Mouse (Mus musculus): Measurements from ENCODE around the gene D930020B18Rik. TPM values are rescaled to one million over a fixed set of nuclear protein-coding genes. Genes with fewer than 3 reads are reported as not detected.

D930020B18Rik gene
- total and polyA plus RNA-seq, 3 experiments = 0.61 to 0.65 TPM; not detected in 1

DNA sequence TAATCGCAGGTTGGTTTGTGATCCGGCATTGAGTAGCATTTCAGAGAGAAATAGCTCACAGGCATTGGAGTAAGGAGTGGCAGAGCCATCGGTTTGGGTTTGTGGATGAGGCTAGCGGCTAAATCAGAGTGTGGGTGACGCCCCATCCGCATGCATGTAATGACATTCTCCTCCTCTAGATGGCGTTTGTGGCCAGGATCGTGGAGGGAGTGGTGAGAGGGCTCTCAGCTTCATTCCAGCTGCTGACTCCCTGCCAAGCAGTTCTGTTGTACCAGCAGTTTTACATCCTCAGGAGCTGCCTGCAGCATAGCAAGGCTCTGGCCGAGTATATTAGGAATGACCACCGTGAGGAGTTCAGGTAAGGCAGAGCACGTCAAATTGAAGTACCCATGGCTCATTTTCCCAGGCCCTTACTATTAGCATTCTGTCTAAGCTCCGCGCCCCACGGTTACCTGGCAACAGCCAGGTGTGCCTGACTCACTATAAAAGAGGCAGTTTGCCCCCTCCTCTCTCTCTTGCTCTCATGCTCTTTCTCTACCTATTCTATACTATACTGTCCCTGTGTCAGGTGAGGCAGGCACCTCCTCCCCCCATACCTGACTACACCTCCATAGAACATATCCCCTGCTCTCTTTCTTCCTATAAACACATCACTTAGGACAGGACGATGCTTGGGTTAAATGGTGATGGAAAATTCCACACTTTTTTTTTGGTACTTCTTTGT is 48.4 kb downstream of the D930020B18Rik start:
- H3K36me3 ChIP-seq (ENCODE audit: control insufficient read depth in 1 of 2, insufficient read depth in 2 of 2, low read length in 2 of 2) = no peaks in the 10 kb centered on the region
- peak; percentile 18 for DNase-seq (ENCODE audit: low read depth, low spot score)
- H3K4me3 ChIP-seq (ENCODE audit: control insufficient read depth in 1 of 2, insufficient read depth in 1 of 2, low read depth in 2 of 2, low read length in 2 of 2) = no peak overlapping the region
- no peak overlapping the region for H3K9ac ChIP-seq (ENCODE audit: control insufficient read depth, low read depth, low read length, poor library complexity, severe bottlenecking)
- no peak overlapping the region for H3K27ac ChIP-seq (ENCODE audit: control insufficient read depth, low read depth, low read length)
- no peaks in the 10 kb centered on the region for H3K27me3 ChIP-seq (ENCODE audit: control insufficient read depth in 1 of 2, insufficient read depth in 2 of 2, low read length in 2 of 2)
- TF ChIP-seq GATA1 (IDR thresholded peaks at IDR 0.05; ENCODE audit: low read depth, low read length) (no peak), MXI1 (IDR thresholded peaks at IDR 0.05; ENCODE audit: low read depth, low read length) (no peak), SMC3 (IDR thresholded peaks at IDR 0.05; ENCODE audit: low read depth, low read length) (peak; percentile 20; the same call in 1 of the 2 replicates), RAD21 (IDR thresholded peaks at IDR 0.05; ENCODE audit: low read depth, low read length) (peak; percentile 34), USF2 (IDR thresholded peaks at IDR 0.05; ENCODE audit: borderline replicate concordance in 1 of 2, insufficient read depth in 1 of 2, low read depth in 1 of 2, low read length in 2 of 2) (no peak), CTCF (IDR thresholded peaks at IDR 0.05 in 2 of 3, conservative IDR thresholded peaks at IDR 0.05 in 1 of 3; ENCODE audit: control insufficient read depth in 1 of 3, insufficient read depth in 1 of 3, low read depth in 2 of 3, low read length in 3 of 3, poor library complexity in 1 of 3, severe bottlenecking in 1 of 3) (peak; percentile 31 to 44 (median 43); a peak in 5 of 6 replicates)
- H3K9me3 ChIP-seq (replicated peaks; ENCODE audit: insufficient read depth, low read length) = no peaks in the 10 kb centered on the region
- H3K79me2 ChIP-seq (ENCODE audit: control insufficient read depth, insufficient read depth, low read length, poor library complexity) = no peaks in the 10 kb centered on the region
- H3K4me1 ChIP-seq (ENCODE audit: control insufficient read depth in 1 of 2, insufficient read depth in 2 of 2, low read length in 2 of 2) = no peaks in the 10 kb centered on the region

DNA sequence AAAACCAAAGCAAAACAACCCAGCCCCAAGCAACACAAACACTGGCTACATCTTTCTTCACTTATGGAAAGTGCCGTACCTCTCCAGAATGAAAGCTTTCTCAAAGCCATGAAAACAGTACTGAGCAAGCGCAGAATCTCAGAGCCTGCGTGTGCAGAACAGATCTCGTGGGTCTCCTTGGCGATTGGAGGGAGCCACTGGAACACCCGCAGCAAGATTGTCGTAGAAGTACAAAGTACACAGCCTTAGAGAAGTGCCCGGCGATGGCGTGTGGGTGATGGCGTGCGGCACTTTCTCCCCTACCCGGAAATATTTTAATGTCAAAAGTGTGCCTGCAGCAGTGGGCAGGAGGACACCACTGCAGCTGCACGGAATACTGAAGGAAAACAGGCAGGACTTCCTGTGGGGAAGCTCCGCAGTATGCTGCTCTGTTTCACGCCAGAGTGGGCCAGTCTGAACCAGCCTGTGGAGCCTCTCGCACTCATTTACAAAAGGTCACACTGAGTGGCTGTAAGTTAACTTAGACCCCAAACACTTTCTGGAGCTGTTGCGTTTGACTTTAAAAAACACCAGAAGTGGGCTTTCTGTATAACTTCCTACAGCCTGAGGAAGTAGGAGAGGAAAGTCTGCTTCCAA is 51.7 kb downstream of the D930020B18Rik start:
- no peak for DNase-seq (ENCODE audit: low read depth, low spot score)
- no peaks in the 10 kb centered on the region for H3K27me3 ChIP-seq (ENCODE audit: control insufficient read depth in 1 of 2, insufficient read depth in 2 of 2, low read length in 2 of 2)
- no peak overlapping the region for H3K9ac ChIP-seq (ENCODE audit: control insufficient read depth, low read depth, low read length, poor library complexity, severe bottlenecking)
- no peaks in the 10 kb centered on the region for H3K36me3 ChIP-seq (ENCODE audit: control insufficient read depth in 1 of 2, insufficient read depth in 2 of 2, low read length in 2 of 2)
- H3K4me3 ChIP-seq (ENCODE audit: control insufficient read depth in 1 of 2, insufficient read depth in 1 of 2, low read depth in 2 of 2, low read length in 2 of 2) = no peak overlapping the region
- H3K79me2 ChIP-seq (ENCODE audit: control insufficient read depth, insufficient read depth, low read length, poor library complexity) = no peaks in the 10 kb centered on the region
- no peak for TF ChIP-seq MAX (IDR thresholded peaks at IDR 0.05; ENCODE audit: low read length)
- H3K9me3 ChIP-seq (replicated peaks; ENCODE audit: insufficient read depth, low read length) = no peaks in the 10 kb centered on the region
- H3K4me1 ChIP-seq (ENCODE audit: control insufficient read depth in 1 of 2, insufficient read depth in 2 of 2, low read length in 2 of 2) = no peaks in the 10 kb centered on the region
- H3K27ac ChIP-seq (ENCODE audit: control insufficient read depth, low read depth, low read length) = no peak overlapping the region

DNA sequence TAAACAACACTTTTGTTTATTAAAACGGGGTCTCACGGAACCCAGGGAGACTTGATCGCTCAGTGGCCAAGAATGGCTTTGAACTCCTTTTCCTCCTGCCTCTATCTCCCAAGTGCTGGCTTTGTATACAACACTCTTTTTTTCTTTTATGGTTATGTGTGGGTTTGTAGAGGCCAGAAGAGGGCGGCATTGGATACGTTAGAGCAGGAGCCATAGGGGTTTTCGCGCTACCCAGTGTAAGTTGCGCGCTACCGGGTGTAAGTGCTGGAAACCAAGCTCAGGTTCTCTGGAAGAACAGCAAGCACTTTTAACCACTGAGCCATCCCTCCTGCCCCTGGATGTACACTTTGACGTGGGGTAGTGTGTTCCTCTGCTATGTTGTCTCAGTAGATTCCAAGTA is 53.2 kb downstream of the D930020B18Rik start:
- no peak overlapping the region for H3K4me3 ChIP-seq (ENCODE audit: control insufficient read depth in 1 of 2, insufficient read depth in 1 of 2, low read depth in 2 of 2, low read length in 2 of 2)
- no peaks in the 10 kb centered on the region for H3K4me1 ChIP-seq (ENCODE audit: control insufficient read depth in 1 of 2, insufficient read depth in 2 of 2, low read length in 2 of 2)
- H3K9ac ChIP-seq (ENCODE audit: control insufficient read depth, low read depth, low read length, poor library complexity, severe bottlenecking) = no peak overlapping the region
- TF ChIP-seq NELFE (IDR thresholded peaks at IDR 0.05; ENCODE audit: low read depth, low read length) (no peak), TBP (IDR thresholded peaks at IDR 0.05; ENCODE audit: low read depth, low read length) (no peak), SMC3 (IDR thresholded peaks at IDR 0.05; ENCODE audit: low read depth, low read length) (no peak), ZMIZ1 (IDR thresholded peaks at IDR 0.05; ENCODE audit: low read depth, low read length) (no peak), ZKSCAN1 (IDR thresholded peaks at IDR 0.05; ENCODE audit: low read depth, low read length) (no peak), MEF2A (IDR thresholded peaks at IDR 0.05; ENCODE audit: extremely low read depth, insufficient replicate concordance, low read depth, low read length, poor library complexity, severe bottlenecking) (no peak), ZC3H11A (IDR thresholded peaks at IDR 0.05; ENCODE audit: low read depth, low read length) (no peak), TCF12 (IDR thresholded peaks at IDR 0.05; ENCODE audit: low read depth, low read length) (no peak), RCOR1 (IDR thresholded peaks at IDR 0.05; ENCODE audit: low read depth, low read length) (no peak), CHD1 (IDR thresholded peaks at IDR 0.05; ENCODE audit: low read depth, low read length) (no peak), HCFC1 (IDR thresholded peaks at IDR 0.05; ENCODE audit: low read depth, low read length) (no peak), POLR2AphosphoS2 (IDR thresholded peaks at IDR 0.05; ENCODE audit: low read length) (no peak), EP300 (IDR thresholded peaks at IDR 0.05; ENCODE audit: low read depth in 1 of 2, low read length in 2 of 2) (no peak), TAL1 (IDR thresholded peaks at IDR 0.05; ENCODE audit: low read length) (no peak), ZNF384 (IDR thresholded peaks at IDR 0.05; ENCODE audit: low read depth, low read length) (no peak), POLR2AphosphoS5 (IDR thresholded peaks at IDR 0.05; ENCODE audit: borderline replicate concordance, low read depth, low read length) (no peak), MYC (IDR thresholded peaks at IDR 0.05; ENCODE audit: low read depth, low read length) (no peak), SIN3A (IDR thresholded peaks at IDR 0.05; ENCODE audit: low read length) (no peak)

More for the DNA sequence above, 53.2 kb downstream of the D930020B18Rik start:
- Histone ChIP-seq H3K36me3 (ENCODE audit: control insufficient read depth in 1 of 2, insufficient read depth in 2 of 2, low read length in 2 of 2) (no peaks in the 10 kb centered on the region), H3K27ac (ENCODE audit: control insufficient read depth, low read depth, low read length) (no peak overlapping the region), H3K9me3 (replicated peaks; ENCODE audit: insufficient read depth, low read length) (no peaks in the 10 kb centered on the region), H3K79me2 (ENCODE audit: control insufficient read depth, insufficient read depth, low read length, poor library complexity) (no peaks in the 10 kb centered on the region), H3K27me3 (ENCODE audit: control insufficient read depth in 1 of 2, insufficient read depth in 2 of 2, low read length in 2 of 2) (no peaks in the 10 kb centered on the region)
- DNase-seq (ENCODE audit: low read depth, low spot score) = peak; percentile 6
